Mouse (Mus musculus): Measurements from ENCODE around the gene Slitrk2.

Gene Slitrk2

GRCm38 (mm10) chrX:66648911-66649620, at the start of gene Slitrk2:
Slitrk2 (plus strand) TSS chrX:66649318.
- in situ Hi-C loops (cut with MboI, MseI): no loop called here

GRCm38 (mm10) chrX:66605490-66605889, 43.6 kb upstream of the Slitrk2 start:
- in situ Hi-C loops (cut with MboI, MseI): no loop called here

GRCm38 (mm10) chrX:66652455-66653144, 3.5 kb downstream of the Slitrk2 start:
- in situ Hi-C loops (cut with MboI, MseI): no loop called here

- in situ Hi-C loops (cut with MboI, MseI): no loop called here
Observed at GRCm38 (mm10) chrX:66657365-66657764, 8.2 kb downstream of the Slitrk2 start.

GRCm38 (mm10) chrX:66676959-66677358, 27.8 kb downstream of the Slitrk2 start:
- in situ Hi-C loops (cut with MboI, MseI): no loop called here

- in situ Hi-C loops (cut with MboI, MseI): no loop called here
Observed at GRCm38 (mm10) chrX:66678646-66679045, 29.5 kb downstream of the Slitrk2 start.

Data from T-helper 17 cell (primary cell).